Mouse (Mus musculus) megakaryocyte progenitor cell, adult 5-6 weeks (primary cell): ENCODE measurements around the gene Megf11. TPM values are rescaled to one million over a fixed set of nuclear protein-coding genes. Genes with fewer than 3 reads are reported as not detected.
A peak's percentile ranks its signal among the peaks of the same experiment; 100 is the strongest.

Experiments used
- ATAC-seq: replicated peaks from 2 replicates; pipeline ENCODE4 v1.8.0; 2016; ENCODE audit warnings: mild to moderate bottlenecking, moderate TSS enrichment, inconsistent platforms; ENCODE audit not compliant: poor library complexity
- total RNA-seq, 2 experiments: library from RNA; stranded (forward) in 1 of 2; stranded (reverse) in 1 of 2; fragments of 157-497, 149-512 nt in 1 of 2; fragments of 200-1000 nt in 1 of 2; gene quantifications; 2 replicates each; pipeline versions ENCODE4 v1.2.3 to v1.2.4; 2015 to 2017

Gene Megf11
- total RNA-seq, 2 experiments from 2014 or later, result not detected

DNA sequence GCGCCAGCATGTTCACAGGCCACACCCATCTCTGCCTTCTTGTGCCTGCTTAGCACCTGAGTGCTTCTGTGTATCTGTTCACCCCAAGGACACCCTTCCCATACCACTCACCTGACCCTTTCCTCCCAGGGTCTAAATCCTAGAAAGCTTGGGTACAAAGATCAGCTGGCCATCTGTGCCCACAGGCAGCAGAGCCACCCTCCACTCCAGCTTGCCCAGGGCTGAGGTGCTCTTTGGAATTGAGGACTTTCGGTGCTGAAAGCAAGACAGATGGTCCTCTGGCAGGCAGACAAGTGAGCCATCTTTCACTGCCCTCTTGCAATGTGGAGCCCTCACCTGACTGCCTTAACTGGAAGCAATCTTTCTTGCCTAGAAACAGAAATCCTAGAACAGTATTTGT lies 251.5 kb downstream of the Megf11 start:
- no peak for ATAC-seq

DNA sequence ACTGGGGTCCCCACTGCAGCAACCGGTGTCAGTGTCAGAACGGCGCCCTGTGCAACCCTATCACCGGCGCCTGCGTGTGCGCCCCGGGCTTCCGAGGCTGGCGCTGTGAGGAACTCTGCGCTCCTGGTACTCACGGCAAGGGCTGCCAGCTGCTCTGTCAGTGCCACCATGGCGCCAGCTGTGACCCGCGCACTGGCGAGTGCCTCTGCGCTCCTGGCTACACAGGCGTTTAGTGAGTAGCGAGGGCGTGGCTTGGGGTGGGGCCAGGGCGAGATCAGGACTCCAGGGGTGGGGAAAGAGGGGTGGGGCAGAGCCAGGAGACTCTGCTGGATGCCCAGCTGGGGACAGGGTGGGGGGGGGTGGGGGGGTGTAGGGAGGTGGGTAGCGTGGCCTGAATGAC lies 252.8 kb downstream of the Megf11 start:
- peak; percentile 55; the same call in 1 of the 2 replicates for ATAC-seq

DNA sequence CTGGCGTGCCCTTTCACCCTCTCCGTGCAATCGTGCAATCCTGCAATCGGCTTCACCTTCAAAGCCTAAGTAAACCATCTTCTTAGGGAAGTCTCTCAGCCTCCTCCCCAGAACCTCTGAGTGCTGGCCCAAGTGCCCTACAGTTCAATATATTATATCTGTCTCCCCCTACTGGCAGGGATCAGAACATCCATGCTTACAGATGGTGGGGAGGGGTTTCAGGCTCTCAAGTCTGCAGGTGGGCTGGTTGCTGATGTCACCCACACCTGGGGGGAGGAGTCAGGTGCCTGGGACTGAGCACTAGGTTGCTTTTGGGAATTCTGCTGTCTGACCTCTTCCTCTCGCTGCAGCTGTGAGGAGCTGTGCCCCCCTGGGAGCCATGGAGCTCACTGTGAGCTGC lies 254.2 kb downstream of the Megf11 start:
- ATAC-seq, result peak; percentile 55; the same call in 1 of the 2 replicates

DNA sequence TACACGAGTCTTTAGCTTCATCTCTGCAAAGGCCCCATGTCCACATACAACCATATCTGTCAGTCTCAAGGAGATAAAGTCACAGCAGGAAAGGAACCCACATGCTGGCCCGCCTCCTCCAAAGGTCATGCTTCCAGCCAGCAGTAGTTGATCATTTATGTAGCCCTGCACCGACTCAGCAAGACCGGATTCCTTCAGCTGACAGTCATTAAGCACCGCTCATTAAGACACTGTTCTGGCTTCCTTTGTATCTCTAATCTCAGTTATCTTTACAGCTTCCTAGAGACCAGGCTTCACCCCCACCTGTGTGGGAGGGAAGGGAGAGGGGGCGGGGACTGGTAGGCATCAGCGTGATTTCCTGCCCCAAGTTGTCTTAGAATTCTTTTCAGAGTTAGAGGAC lies 258.7 kb downstream of the Megf11 start:
- no peak for ATAC-seq

DNA sequence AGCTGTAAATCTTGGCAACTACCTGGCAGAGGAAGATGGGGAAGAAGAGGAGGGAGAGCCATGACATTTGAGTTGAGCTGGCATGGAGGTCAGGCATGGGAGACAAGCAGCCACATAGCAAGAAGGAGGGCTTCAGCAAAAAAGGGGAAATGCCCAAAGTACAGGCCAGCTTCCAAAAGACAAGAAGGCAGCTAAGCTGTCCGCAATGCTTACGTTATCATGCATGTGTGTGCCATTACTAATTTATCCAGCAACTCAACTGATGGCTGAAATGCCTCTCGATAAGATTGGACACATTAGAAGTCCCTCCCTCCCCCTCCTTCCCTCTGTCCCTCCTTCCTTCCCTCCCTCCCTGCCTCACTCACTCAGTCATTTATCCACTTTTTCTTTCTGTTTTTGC lies 260.0 kb downstream of the Megf11 start:
- no peak for ATAC-seq

DNA sequence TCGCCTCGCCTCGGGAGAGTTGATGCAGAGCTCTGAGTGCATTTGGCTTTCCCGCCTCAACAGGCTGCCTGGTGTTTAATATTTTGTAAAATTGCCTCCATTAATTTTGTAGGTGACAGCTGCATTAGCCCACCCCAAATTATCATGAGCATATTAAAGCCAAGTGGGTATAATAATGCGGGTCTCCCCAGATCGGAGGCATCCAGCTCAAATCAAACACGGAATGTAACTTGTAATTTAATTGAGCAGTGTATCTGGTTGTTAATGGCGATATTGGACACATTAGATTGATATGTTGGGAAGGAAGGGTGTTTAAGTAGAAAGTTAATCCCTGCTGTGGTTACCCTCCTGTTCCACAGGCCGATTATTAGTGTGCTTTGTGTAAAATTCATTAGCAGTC lies 264.0 kb downstream of the Megf11 start:
- no peak for ATAC-seq

DNA sequence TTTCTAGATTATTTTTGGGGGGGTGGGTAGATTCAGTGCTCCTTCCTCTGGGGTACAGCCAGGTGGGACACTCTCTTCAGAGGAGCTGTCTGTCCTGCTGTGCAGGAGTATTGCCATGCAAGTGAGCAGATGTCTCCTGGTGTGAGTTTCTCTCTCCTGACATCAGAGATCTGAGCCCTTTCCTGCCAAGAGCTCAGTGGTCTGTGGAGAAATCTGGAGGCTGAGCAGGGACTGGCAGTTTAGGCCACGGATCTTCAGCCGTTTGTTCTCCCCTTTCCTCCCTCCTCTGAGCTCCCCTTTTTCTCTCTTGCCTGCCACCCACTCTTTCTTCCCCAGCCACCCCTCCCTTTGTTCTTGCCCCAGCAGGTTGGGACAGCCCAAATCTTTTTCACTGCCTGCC lies 264.5 kb downstream of the Megf11 start:
- ATAC-seq, result no peak

DNA sequence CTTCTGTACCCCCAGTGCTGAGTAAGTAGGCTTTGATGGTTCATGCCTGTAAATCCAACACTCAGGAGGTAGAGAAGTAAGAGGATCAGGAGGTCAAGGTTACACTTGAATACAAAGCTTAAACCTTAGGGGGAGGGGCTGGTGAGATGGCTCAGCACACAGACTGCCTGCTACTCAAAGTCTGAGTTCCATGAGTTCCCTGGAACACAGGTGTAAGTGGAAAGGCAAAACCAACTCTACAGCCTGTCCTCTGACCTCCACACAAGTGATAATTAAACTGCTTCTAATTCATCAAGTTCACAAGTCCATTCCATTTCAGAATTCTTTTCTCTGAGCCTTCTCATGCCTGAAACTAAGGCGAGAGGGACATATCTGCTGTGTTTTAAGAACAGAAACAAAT lies 265.8 kb downstream of the Megf11 start:
- no peak for ATAC-seq

DNA sequence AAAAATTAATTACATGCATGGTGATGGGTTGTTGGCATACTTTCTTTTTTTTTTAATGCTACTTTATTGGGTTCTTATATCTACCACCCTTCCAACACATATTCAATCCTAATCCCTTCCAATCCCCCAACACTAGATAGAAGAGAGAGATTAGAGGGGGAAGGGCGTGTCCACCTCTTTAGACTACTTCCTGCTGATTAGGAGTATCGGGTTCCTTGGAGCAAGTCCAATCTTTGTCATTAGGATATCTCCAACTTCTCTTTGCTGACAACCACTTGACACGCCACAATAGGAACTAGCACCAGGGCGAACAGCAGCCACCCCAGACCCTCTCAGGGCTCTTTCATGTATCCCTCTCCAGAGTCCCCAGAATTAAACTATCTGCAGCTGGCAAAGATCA lies 266.3 kb downstream of the Megf11 start:
- ATAC-seq, result no peak

DNA sequence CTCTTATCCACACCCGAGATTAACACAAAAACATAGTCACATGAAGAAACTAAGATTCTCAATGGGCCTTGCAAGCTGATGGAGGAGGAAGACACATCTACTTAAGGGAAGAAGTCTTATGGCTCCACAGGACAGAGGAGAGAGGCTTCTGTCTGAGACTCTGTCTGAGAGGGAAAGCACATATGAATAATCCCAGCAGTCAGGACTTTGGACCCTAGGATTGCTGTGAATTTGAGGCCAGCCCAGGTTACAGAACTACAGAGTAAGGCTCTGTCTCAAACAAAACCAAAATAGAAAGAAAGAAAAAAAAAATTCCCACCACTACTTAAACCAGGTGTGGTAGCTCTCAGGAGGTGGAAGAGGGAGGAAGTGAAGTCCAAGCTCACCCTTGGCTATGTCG lies 266.7 kb downstream of the Megf11 start:
- ATAC-seq, result no peak

DNA sequence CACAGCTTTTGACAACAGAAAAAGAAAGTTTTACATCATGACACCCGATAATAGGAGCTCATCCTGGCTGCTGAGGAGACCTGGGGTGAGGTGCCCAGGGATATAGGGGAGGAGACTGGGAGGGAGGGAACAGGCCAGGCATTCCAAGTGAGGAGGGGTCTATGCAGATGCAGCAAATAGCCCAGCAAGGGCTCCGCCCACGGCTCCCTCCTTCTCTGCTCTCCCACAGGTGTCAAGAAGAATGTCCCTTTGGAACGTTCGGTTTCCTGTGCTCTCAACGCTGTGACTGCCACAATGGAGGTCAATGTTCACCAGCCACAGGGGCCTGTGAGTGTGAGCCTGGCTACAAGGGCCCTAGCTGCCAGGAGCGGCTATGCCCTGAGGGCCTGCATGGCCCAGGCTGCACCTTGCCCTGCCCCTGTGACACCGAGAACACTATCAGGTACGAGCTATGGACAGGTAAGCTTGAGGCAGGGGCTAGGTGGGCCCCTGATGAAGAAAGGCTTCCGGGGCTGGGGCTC lies 267.5 kb downstream of the Megf11 start:
- no peak for ATAC-seq

DNA sequence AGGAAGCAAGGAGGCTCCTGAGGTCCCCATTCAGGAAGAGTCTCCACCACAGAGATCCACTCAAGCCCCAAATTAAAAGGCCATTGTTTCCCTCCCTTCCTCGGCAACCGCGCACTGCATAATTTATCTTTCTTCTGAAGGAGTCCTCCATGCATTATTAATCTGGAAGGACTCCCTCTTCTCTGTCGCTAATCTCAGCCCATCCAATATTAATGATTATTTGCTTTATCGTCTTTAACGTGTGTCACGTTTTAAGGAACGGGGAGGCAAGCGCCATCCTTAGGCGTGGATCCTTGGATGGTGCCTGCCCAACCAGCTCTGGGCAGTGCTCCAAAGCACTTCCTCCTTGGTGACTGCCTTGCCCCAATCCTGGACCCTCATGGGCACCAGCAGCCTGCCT lies 269.3 kb downstream of the Megf11 start:
- no peak for ATAC-seq

DNA sequence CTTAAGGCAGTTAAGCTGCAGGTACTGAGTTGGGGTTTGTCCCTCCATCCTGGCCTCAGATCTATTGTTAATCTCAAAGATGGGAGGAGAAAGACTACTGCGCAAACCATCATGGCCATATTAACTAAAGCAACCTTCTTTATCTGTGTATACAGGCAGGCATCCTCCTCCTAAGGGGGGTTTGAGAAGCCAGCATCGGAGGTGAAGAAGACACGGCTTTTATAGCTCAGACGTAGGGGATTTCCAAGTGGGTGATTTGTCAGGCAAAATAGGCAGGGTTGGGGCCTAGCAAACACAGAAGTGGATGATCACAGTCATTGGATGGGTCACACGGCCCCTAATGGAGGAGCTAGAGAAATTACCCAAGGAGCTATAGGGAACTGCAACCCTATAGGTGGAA lies 271.2 kb downstream of the Megf11 start:
- no peak for ATAC-seq

DNA sequence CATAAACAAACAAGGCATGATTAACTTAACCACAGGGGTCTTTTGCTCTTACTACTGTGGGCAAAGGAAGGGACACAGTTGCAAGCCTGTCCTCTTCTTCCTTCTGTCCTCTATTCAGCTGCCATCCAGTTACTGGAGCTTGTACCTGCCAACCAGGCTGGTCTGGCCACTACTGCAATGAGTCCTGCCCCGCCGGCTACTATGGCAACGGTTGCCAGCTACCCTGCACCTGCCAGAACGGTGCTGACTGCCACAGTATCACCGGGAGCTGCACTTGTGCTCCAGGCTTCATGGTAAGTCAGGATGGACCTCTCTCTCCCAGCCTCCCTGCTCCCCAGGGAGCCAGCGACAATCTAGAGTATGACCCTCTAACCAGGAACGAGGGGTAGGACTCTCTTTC lies 274.8 kb downstream of the Megf11 start:
- no peak for ATAC-seq

DNA sequence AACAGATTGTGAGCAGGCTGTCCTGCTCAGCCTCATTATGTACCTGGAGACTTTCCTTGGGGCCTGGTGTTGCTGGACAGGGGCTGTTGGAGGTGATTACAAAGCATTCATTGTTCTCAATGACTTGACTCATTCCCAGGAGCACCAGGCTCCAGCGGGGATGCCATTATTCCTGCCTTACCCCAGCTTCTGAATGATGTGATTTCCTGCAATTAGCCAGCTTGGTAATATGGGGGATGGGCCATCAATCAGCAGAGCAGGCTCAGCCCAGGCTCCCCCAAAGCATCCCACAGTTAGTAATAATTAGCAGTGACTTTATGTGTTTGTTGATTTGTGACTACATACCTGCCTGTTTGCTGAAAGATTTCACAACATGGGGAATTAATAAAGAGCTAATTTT lies 279.2 kb downstream of the Megf11 start:
- no peak for ATAC-seq

DNA sequence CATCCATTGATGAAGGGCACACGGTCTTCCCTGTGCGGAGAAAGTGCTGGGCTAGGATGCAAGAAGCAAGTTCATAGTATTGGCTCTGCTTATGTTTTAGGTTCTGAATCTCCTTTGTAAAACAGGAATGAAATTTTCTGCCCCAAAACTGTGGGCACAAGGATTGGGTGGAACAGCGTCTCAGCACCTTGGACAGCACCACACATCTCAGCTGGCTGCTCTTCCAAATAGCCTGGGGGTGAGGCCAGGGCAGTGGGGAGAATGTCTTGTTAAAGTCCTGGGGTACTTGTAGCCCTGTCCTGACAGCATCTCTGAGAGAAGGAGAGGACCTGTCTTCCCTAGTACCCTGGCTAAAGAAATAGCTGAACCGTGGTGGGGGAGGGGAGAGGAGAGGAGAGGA lies 281.1 kb downstream of the Megf11 start:
- peak; percentile 66 for ATAC-seq

DNA sequence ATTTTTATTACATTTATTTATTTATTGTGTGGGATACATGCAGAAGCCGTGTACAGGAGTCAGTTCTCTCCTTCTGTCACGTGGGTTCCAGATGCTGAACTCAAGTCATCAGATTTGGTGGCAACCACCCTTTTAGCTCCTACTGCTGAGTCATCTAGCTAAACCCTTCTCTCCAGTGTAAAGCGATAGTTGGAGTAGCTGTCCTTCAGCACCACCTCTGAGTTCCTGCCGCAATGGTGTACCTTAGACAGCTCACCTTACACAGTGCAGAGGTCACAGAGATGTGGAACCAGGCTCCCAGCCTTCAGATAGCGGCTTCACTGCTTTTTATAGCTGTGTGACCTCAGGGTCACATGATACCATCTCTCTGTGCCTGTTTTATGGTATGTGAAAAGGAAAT lies 282.1 kb downstream of the Megf11 start:
- ATAC-seq, result peak; percentile 67

DNA sequence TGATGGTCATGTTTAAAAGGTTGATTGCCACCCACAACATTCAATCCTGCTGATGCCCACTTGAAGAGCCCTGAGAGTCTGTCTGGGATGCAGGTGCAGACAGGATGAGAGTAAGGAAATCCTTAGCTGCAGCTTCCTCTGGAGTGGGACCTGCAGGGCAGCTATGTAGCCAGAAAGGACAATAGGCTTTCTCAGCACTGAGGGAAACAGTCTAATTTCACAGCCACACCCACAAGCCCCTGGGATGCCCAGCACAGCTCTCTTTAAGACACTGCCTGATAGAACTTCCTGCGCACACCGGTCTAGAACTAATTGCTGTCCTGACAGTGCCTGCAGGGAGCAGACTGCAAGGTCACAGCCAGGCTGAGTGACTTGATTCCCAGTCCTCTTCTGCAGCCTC lies 282.6 kb downstream of the Megf11 start:
- no peak for ATAC-seq

DNA sequence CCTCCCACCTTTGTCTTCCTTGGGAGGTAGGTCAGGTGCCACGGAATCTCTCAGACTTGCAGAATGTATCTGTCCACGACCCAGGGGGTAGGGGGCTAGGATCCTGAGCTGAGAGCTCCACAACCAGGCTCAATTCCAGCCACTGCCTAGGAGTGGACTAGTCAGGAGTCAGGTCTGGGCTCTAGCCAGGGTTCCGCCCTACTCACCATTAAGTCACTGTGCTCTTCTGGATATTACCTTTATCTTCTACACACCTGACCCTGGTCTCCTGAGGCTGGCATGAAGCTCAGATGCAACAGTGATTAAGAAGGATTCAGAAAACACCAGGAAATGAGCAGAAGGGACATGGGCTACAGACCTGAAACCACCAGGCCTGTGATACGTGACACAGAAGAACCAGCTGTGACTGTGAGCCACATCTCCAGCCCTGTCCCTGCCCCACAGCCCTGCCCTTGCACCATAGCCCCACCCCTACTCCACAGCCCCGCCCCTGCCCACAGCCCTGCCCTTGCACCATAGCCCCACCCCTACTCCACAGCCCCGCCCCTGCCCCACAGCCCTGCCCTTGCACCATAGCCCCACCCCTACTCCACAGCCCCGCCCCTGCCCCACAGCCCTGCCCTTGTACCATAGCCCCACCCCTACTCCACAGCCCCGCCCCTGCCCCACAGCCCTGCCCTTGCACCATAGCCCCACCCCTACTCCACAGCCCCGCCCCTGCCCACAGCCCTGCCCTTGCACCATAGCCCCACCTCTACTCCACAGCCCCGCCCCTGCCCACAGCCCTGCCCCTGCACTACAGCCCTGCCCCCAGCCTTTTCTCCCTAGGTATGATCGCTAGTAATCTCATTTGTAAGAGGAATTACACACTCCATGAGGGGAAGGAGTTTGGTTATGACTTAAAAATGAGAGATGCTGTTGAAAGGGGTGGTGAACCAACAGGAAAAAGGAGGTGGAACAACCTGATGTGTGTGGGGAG lies 286.2 kb downstream of the Megf11 start:
- peak; percentile 79 for ATAC-seq

DNA sequence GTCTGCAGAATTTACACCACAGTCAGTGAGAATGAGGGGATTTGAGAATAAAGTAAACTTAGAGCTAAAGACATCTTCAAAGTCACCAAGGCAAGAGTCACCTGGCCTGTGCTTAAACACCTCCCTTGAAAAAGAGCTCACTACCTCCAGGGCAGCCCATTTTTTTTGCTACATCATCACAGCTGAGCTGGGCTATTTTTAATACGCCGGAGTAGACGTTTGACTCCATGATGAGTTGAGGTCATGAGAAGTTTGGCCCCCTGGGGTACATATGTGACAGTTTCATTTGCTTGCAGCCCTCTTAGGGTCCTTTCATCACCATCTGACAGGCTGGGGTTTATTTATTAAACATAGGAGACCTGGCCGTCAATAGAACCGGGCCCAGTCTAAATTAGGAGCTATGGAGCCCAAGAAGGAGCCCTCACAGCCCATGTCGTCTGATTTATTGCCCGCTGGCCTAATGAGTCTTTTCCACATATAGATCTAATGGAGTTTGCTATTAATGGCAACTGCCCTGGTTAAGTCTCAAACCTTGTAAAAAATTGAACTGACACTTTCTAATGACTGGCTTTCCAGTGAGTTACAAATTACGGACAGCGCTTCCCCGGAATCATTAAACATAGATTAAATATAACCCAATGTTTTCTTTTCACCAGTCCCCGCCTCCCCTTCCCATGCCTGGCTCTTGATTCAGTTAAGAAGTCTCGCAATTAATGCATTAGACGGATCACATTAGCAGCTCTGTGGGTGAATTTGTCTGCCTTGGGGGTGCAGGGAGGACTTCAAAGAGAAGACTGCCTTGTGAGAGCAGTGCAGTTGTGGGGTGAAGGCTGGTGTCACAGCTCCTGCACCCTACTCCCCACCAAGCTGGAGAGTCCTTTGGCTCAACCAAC lies 301.9 kb downstream of the Megf11 start:
- no peak for ATAC-seq

DNA sequence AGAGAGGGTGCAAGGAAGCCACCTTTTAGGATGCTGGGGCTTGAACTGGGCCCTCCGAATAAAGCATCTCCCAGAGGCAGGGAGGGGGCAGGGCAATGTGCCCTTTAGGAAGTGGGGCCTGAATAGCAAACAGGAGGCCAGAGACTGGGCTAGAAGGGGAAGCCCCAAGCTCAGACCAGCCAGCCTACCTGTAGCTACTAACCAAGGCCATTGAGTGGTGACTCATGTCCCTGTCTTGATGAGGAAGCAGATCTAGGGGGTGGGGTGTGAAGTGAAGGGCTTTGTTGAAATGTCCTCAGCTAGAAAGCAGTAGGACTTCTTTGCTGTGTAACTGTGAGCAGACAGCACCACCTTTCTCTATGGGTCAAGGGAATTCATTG lies 302.6 kb downstream of the Megf11 start:
- ATAC-seq, result no peak

DNA sequence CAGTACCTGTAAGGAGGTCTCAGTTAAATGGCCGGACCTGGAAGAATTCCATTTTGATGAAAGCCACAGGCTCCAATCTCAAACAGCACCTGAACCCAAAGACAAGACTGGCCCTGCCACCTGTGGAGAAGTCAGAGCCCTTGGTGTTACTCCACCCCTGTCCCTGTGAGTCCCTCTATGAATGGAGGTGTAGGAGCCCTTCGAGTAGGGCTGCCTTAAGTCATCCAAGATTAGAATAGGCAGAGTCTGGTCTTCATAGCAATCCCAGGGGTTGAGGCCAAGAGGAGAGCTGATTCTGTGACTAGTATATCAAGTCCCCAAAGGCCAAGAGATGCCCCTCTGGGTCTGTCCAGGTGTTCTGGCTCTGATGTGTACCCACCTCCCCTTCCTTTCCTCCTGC lies 305.3 kb downstream of the Megf11 start:
- ATAC-seq, result no peak
